Mouse (Mus musculus) spleen, postnatal 4 days (tissue): ENCODE results near the gene Zfp668.
A peak's percentile ranks its signal among the peaks of the same experiment; 100 is the strongest.

Experiments
- DNase-seq, 2 experiments: peaks; one replicate each; pipeline ENCODE4 v3.0.0; 2022; ENCODE audit warnings: low spot score in 2 of 2

Zfp668 gene

GRCm38 (mm10) chr7:127895442-127895841, 18.8 kb upstream of the Zfp668 start, which contains the start of the genes Gm21974 and Vkorc1:
TSS of gene Gm21974 (minus strand) at chr7:127895454.
TSS of gene Vkorc1 (minus strand) at chr7:127895617.
- DNase-seq, result peak; percentile 92 to 94

GRCm38 (mm10) chr7:127894480-127894879, 17.9 kb upstream of the Zfp668 start:
- DNase-seq, result no peak

GRCm38 (mm10) chr7:127890798-127891197, 14.2 kb upstream of the Zfp668 start, which contains the start of gene Prss53:
TSS of gene Prss53 (minus strand) at chr7:127890970.
- DNase-seq, result no peak

GRCm38 (mm10) chr7:127888821-127889220, 12.2 kb upstream of the Zfp668 start:
- no peak for DNase-seq

GRCm38 (mm10) chr7:127887781-127888180, 11.2 kb upstream of the Zfp668 start:
- DNase-seq, result no peak

- no peak for DNase-seq
Measured at GRCm38 (mm10) chr7:127887191-127887590, 10.6 kb upstream of the Zfp668 start.

GRCm38 (mm10) chr7:127886551-127886950, 9.9 kb upstream of the Zfp668 start:
- DNase-seq, result no peak

GRCm38 (mm10) chr7:127885951-127886350, 9.3 kb upstream of the Zfp668 start:
- no peak for DNase-seq

- no peak for DNase-seq
Measured at GRCm38 (mm10) chr7:127880431-127880830, 3.8 kb upstream of the Zfp668 start.

GRCm38 (mm10) chr7:127879301-127879700, 2.7 kb upstream of the Zfp668 start:
- no peak for DNase-seq

GRCm38 (mm10) chr7:127876041-127876466, 574 bp downstream of the Zfp668 start, which contains the start of gene Zfp646:
TSS of gene Zfp646 (plus strand) at chr7:127876221.
- peak; percentile 76 to 90 for DNase-seq

- DNase-seq, result peak; percentile 88 to 92
Measured at GRCm38 (mm10) chr7:127875627-127876001, 1.0 kb downstream of the Zfp668 start.

GRCm38 (mm10) chr7:127874812-127875626, 1.6 kb downstream of the Zfp668 start:
- DNase-seq, result no peak

- DNase-seq, result no peak
Measured at GRCm38 (mm10) chr7:127870136-127870821, 6.3 kb downstream of the Zfp668 start.

GRCm38 (mm10) chr7:127869149-127869810, 7.3 kb downstream of the Zfp668 start:
- DNase-seq, result no peak

- DNase-seq, result no peak
Measured at GRCm38 (mm10) chr7:127867641-127868040, 9.0 kb downstream of the Zfp668 start.

- no peak for DNase-seq
Measured at GRCm38 (mm10) chr7:127866434-127866833, 10.2 kb downstream of the Zfp668 start.

- DNase-seq, result no peak
Measured at GRCm38 (mm10) chr7:127858258-127858657, 18.4 kb downstream of the Zfp668 start.

GRCm38 (mm10) chr7:127850906-127851305, 25.7 kb downstream of the Zfp668 start:
- DNase-seq, result no peak

- no peak for DNase-seq
Measured at GRCm38 (mm10) chr7:127849973-127850875, 26.4 kb downstream of the Zfp668 start.
